Mouse (Mus musculus): ENCODE data around the gene Lta. TPM values are rescaled to one million over a fixed set of nuclear protein-coding genes. Genes with fewer than 3 reads are reported as not detected.

Gene Lta
- total and polyA plus RNA-seq, 3 experiments, result 0.24 TPM; not detected in 2

DNA sequence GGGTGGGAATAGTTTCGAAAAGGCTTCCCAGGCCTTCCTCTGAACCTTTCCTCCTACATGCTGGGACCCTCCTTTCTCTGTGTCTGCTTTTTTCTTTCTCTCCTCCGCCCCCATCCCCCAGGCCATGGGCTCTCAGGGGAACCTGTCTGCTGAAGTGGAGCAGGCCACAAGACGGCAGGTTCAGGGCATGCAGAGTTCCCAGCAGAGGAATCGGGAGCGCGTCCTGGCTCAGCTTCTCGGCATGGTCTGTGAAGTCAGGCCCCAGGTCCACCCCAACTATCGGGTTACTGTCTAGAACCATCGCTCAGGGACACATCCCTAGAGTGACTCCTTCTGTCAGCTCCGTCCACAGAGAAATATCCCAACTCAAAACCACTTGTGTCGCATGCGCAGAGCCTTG is 32.4 kb upstream of the Lta start:
- TF ChIP-seq NRF1 (IDR thresholded peaks at IDR 0.05; ENCODE audit: insufficient read depth, low read depth, low read length, poor library complexity, severe bottlenecking), result no peak
- TF ChIP-seq ELF1 (IDR thresholded peaks at IDR 0.05; ENCODE audit: low read depth, low read length), result no peak
- TF ChIP-seq RCOR1 (IDR thresholded peaks at IDR 0.05; ENCODE audit: low read depth, low read length), result no peak
- no peak for TF ChIP-seq MEF2A (IDR thresholded peaks at IDR 0.05; ENCODE audit: extremely low read depth, insufficient replicate concordance, low read depth, low read length, poor library complexity, severe bottlenecking)
- TF ChIP-seq CHD1 (IDR thresholded peaks at IDR 0.05; ENCODE audit: low read depth, low read length), result no peak
- no peak for TF ChIP-seq ZMIZ1 (IDR thresholded peaks at IDR 0.05; ENCODE audit: low read depth, low read length)
- TF ChIP-seq CHD2 (IDR thresholded peaks at IDR 0.05; ENCODE audit: low read length), result no peak
- TF ChIP-seq MAX (IDR thresholded peaks at IDR 0.05; ENCODE audit: low read length), result no peak

DNA sequence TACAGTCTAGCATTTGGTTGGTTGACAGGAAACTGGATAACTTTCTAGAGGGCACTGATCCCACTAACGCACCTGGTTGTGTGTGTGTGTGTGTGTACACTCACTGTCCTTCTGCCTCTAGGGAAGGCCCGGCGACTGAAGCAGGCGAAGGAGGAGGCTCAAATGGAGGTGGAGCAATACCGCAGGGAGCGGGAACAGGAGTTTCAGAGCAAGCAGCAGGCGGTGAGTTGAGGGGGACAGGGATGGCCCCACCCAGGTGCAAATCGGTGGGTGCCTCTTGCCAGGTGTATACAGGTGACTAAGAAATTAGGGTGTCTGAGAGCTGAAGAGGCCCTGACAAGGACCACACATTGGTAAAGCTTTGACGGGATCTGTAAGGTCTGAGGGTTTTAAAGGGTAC is 31.8 kb upstream of the Lta start:
- H3K4me3 ChIP-seq (ENCODE audit: control insufficient read depth in 1 of 2, insufficient read depth in 1 of 2, low read depth in 2 of 2, low read length in 2 of 2), result no peak overlapping the region
- no peak overlapping the region for H3K9ac ChIP-seq (ENCODE audit: control insufficient read depth, low read depth, low read length, poor library complexity, severe bottlenecking)
- no peaks in the 10 kb centered on the region for H3K9me3 ChIP-seq (replicated peaks; ENCODE audit: insufficient read depth, low read length)
- TF ChIP-seq MYB (IDR thresholded peaks at IDR 0.05; ENCODE audit: low read depth, low read length) (no peak), TCF12 (IDR thresholded peaks at IDR 0.05; ENCODE audit: low read depth, low read length) (no peak), NELFE (IDR thresholded peaks at IDR 0.05; ENCODE audit: low read depth, low read length) (no peak), EP300 (IDR thresholded peaks at IDR 0.05; ENCODE audit: low read depth in 1 of 2, low read length in 2 of 2) (no peak), CTCF (IDR thresholded peaks at IDR 0.05 in 2 of 3, conservative IDR thresholded peaks at IDR 0.05 in 1 of 3; ENCODE audit: control insufficient read depth in 1 of 3, insufficient read depth in 1 of 3, low read depth in 2 of 3, low read length in 3 of 3, poor library complexity in 1 of 3, severe bottlenecking in 1 of 3) (no peak), ZNF384 (IDR thresholded peaks at IDR 0.05; ENCODE audit: low read depth, low read length) (no peak), ETS1 (IDR thresholded peaks at IDR 0.05; ENCODE audit: low read depth, low read length) (no peak), USF2 (IDR thresholded peaks at IDR 0.05; ENCODE audit: borderline replicate concordance in 1 of 2, insufficient read depth in 1 of 2, low read depth in 1 of 2, low read length in 2 of 2) (no peak), E2F4 (IDR thresholded peaks at IDR 0.05; ENCODE audit: borderline replicate concordance, low read depth, low read length) (no peak), ZMIZ1 (IDR thresholded peaks at IDR 0.05; ENCODE audit: low read depth, low read length) (no peak), USF1 (IDR thresholded peaks at IDR 0.05; ENCODE audit: low read depth, low read length) (no peak), ZC3H11A (IDR thresholded peaks at IDR 0.05; ENCODE audit: low read depth, low read length) (no peak), CHD2 (IDR thresholded peaks at IDR 0.05; ENCODE audit: low read length) (no peak), RAD21 (IDR thresholded peaks at IDR 0.05; ENCODE audit: low read depth, low read length) (no peak), BHLHE40 (IDR thresholded peaks at IDR 0.05; ENCODE audit: borderline replicate concordance, low read depth, low read length) (no peak)
- H3K27me3 ChIP-seq (ENCODE audit: control insufficient read depth in 1 of 2, insufficient read depth in 2 of 2, low read length in 2 of 2), result no peaks in the 10 kb centered on the region
- peaks cover 5 to 18% of the 10 kb centered on the region in 2 experiments; a peak in 3 of 4 replicates for H3K4me1 ChIP-seq (ENCODE audit: control insufficient read depth in 1 of 2, insufficient read depth in 2 of 2, low read length in 2 of 2)
- peaks cover 0 to 14% of the 10 kb centered on the region in 2 experiments; a peak in 2 of 4 replicates for H3K36me3 ChIP-seq (ENCODE audit: control insufficient read depth in 1 of 2, insufficient read depth in 2 of 2, low read length in 2 of 2)
- DNase-seq (ENCODE audit: low read depth, low spot score), result no peak
- peaks cover 22% of the 10 kb centered on the region for H3K79me2 ChIP-seq (ENCODE audit: control insufficient read depth, insufficient read depth, low read length, poor library complexity)
- no peak overlapping the region for H3K27ac ChIP-seq (ENCODE audit: control insufficient read depth, low read depth, low read length)

More for the DNA sequence above, 32.4 kb upstream of the Lta start:
- Histone ChIP-seq H3K9ac (ENCODE audit: control insufficient read depth, low read depth, low read length, poor library complexity, severe bottlenecking) (no peak overlapping the region), H3K27ac (ENCODE audit: control insufficient read depth, low read depth, low read length) (no peak overlapping the region), H3K4me1 (ENCODE audit: control insufficient read depth in 1 of 2, insufficient read depth in 2 of 2, low read length in 2 of 2) (peaks cover 5 to 18% of the 10 kb centered on the region in 2 experiments; a peak in 3 of 4 replicates), H3K27me3 (ENCODE audit: control insufficient read depth in 1 of 2, insufficient read depth in 2 of 2, low read length in 2 of 2) (no peaks in the 10 kb centered on the region), H3K4me3 (ENCODE audit: control insufficient read depth in 1 of 2, insufficient read depth in 1 of 2, low read depth in 2 of 2, low read length in 2 of 2) (no peak overlapping the region), H3K9me3 (replicated peaks; ENCODE audit: insufficient read depth, low read length) (no peaks in the 10 kb centered on the region), H3K36me3 (ENCODE audit: control insufficient read depth in 1 of 2, insufficient read depth in 2 of 2, low read length in 2 of 2) (peaks cover 0 to 14% of the 10 kb centered on the region in 2 experiments; a peak in 2 of 4 replicates), H3K79me2 (ENCODE audit: control insufficient read depth, insufficient read depth, low read length, poor library complexity) (peaks cover 24% of the 10 kb centered on the region)
- DNase-seq (ENCODE audit: low read depth, low spot score), result no peak
